Comparison of ENCODE assay signal across 8 mouse cellular contexts in genomic region chr7:122199296-122199695, GRCm38 (mm10). TPM values are rescaled to one million over a fixed set of nuclear protein-coding genes. Genes with fewer than 3 reads are reported as not detected.
DNase-seq lines count a peak whose midpoint lies in the region; ATAC-seq and TF ChIP-seq lines count a peak whose summit lies in the region.
"Had no signal": no experiment of that assay in that cellular context is flagged by ENCODE, and none has a peak within 500 bp of the region (broad histone marks: within the 10 kb centered on the region; RNA-seq: fewer than 3 reads in every experiment).

No protein-coding gene starts in this region.

- ATAC-seq in hindbrain, postnatal 0 days = no peak
- ATAC-seq in hindbrain, embryonic 12.5 days (ENCODE audit: low FRiP score) = no peak
- ATAC-seq in granulocyte monocyte progenitor cell, adult 5-6 weeks (replicated peaks; ENCODE audit: poor library complexity, severe bottlenecking) = peak; percentile 70

- no peaks in the 10 kb centered on the region for H3K36me3 ChIP-seq in hindbrain, postnatal 0 days (ENCODE audit: insufficient read depth, low read length)
- H3K36me3 ChIP-seq in hindbrain, embryonic 12.5 days = no peaks in the 10 kb centered on the region
- H3K36me3 ChIP-seq in C2C12 (ENCODE audit: control insufficient read depth, insufficient read depth) = no peaks in the 10 kb centered on the region
- H3K36me3 ChIP-seq: lung, embryonic 15.5 days had no signal

- WGBS in hindbrain, postnatal 0 days = 34% methylated on average over 5 of the region's 5 CpGs
- 32% methylated on average over 5 of the region's 5 CpGs for WGBS in hindbrain, embryonic 12.5 days

- no peaks in the 10 kb centered on the region for H3K79me2 ChIP-seq in C2C12 (ENCODE audit: control insufficient read depth, insufficient read depth)

- H3K27ac ChIP-seq in hindbrain, postnatal 0 days = no peak overlapping the region
- H3K27ac ChIP-seq in hindbrain, embryonic 12.5 days = no peak overlapping the region
- H3K27ac ChIP-seq: lung, embryonic 15.5 days had no signal

- H3K9ac ChIP-seq in hindbrain, postnatal 0 days (replicated peaks; ENCODE audit: low read length) = no peak overlapping the region
- H3K9ac ChIP-seq in hindbrain, embryonic 12.5 days = no peak overlapping the region
- H3K9ac ChIP-seq: lung, embryonic 15.5 days had no signal

- no peaks in the 10 kb centered on the region for H3K9me3 ChIP-seq in hindbrain, postnatal 0 days (ENCODE audit: low read length)
- H3K9me3 ChIP-seq in hindbrain, embryonic 12.5 days (replicated peaks) = no peaks in the 10 kb centered on the region
- H3K9me3 ChIP-seq: lung, embryonic 15.5 days had no signal

- peak; percentile 83 for TF ChIP-seq CTCF in hindbrain, postnatal 0 days (IDR thresholded peaks at IDR 0.05; ENCODE audit: low read depth)
- TF ChIP-seq CTCF in C2C12 (IDR thresholded peaks at IDR 0.05; ENCODE audit: control insufficient read depth, insufficient read depth, insufficient read length) = peak; percentile 22

- no peak overlapping the region for H3K4me2 ChIP-seq in hindbrain, postnatal 0 days (ENCODE audit: low read depth, low read length)
- no peak overlapping the region for H3K4me2 ChIP-seq in hindbrain, embryonic 12.5 days (replicated peaks)
- H3K4me2 ChIP-seq: lung, embryonic 15.5 days had no signal

- no peaks in the 10 kb centered on the region for H3K27me3 ChIP-seq in hindbrain, postnatal 0 days (ENCODE audit: insufficient read depth, low read length)
- no peaks in the 10 kb centered on the region for H3K27me3 ChIP-seq in hindbrain, embryonic 12.5 days
- peaks cover 14% of the 10 kb centered on the region for H3K27me3 ChIP-seq in C2C12 (ENCODE audit: control insufficient read depth, insufficient read depth, insufficient read length)
- H3K27me3 ChIP-seq: lung, embryonic 15.5 days had no signal

- DNase-seq in hindbrain, postnatal 0 days (ENCODE audit: low spot score) = peak; percentile 80
- DNase-seq in MEL-GATA-1-ER (ENCODE audit: extremely low read depth, low read depth) = peak; percentile 48
- DNase-seq in lung, postnatal 36 days = peak; percentile 64
- no peak for DNase-seq in urinary bladder, postnatal 36 days (ENCODE audit: low spot score in 2 of 2)

- H3K79me3 ChIP-seq in C2C12 (ENCODE audit: low read depth) = no peaks in the 10 kb centered on the region

- H3K4me1 ChIP-seq in hindbrain, postnatal 0 days (ENCODE audit: insufficient read depth, low read length) = no peaks in the 10 kb centered on the region
- H3K4me1 ChIP-seq in hindbrain, embryonic 12.5 days = no peaks in the 10 kb centered on the region
- H3K4me1 ChIP-seq: lung, embryonic 15.5 days had no signal

- H3ac ChIP-seq in C2C12 (ENCODE audit: control insufficient read depth, insufficient read length, low read depth) = no peak overlapping the region

- no peak overlapping the region for H3K4me3 ChIP-seq in hindbrain, postnatal 0 days (ENCODE audit: low read length)
- no peak overlapping the region for H3K4me3 ChIP-seq in hindbrain, embryonic 12.5 days
- H3K4me3 ChIP-seq in C2C12 (ENCODE audit: insufficient read depth, poor library complexity, severe bottlenecking) = no peak overlapping the region
- H3K4me3 ChIP-seq: lung, embryonic 15.5 days had no signal

TF ChIP-seq in C2C12, 6 proteins besides CTCF, POLR2A, EP300 and RAD21:
- TF ChIP-seq MAX (IDR thresholded peaks at IDR 0.05) (no peak), MYOG (IDR thresholded peaks at IDR 0.05; ENCODE audit: control insufficient read depth, extremely low read depth, insufficient read length) (no peak), USF1 (IDR thresholded peaks at IDR 0.05; ENCODE audit: low read depth) (no peak), CEBPB (IDR thresholded peaks at IDR 0.05; ENCODE audit: low read depth) (no peak), FOSL1 (IDR thresholded peaks at IDR 0.05; ENCODE audit: insufficient read depth, low read length, poor library complexity, severe bottlenecking) (no peak), MYOD1 (IDR thresholded peaks at IDR 0.05; ENCODE audit: control insufficient read depth, insufficient read length, low read depth) (no peak)

RNA-seq across cellular contexts. Expression of gene Ern2, which starts 13.3 kb away (rescaled TPM):
- total RNA-seq in hindbrain, postnatal 0 days (2014; rRNA removed) = 1.6 and 2.0 TPM in 2 replicates
- 1.4 TPM in 2 replicates for polyA plus RNA-seq in hindbrain, postnatal 0 days (2015; fragmentation: Nextera tagmentation; extraction: Ambion mirVana)
- 0.40 and 0.56 TPM in 2 replicates for polyA plus RNA-seq in hindbrain, embryonic 12.5 days (2016; fragmentation: Nextera tagmentation; extraction: Ambion mirVana)
- not detected for polyA plus RNA-seq in C2C12 (2012; fragmentation: generic; extraction: Trizol)
- not detected in 2 replicates for total RNA-seq in granulocyte monocyte progenitor cell, adult 5-6 weeks (2014; fragmentation: Nextera tagmentation)
- not detected in 2 replicates for total RNA-seq in granulocyte monocyte progenitor cell, adult 5-6 weeks (2017)

RNA-seq across cellular contexts. Expression of gene Chp2, which starts 20.0 kb away (rescaled TPM):
- 0.78 and 1.0 TPM in 2 replicates for total RNA-seq in hindbrain, postnatal 0 days (2014; rRNA removed)
- polyA plus RNA-seq in hindbrain, postnatal 0 days (2015; fragmentation: Nextera tagmentation; extraction: Ambion mirVana) = 1.3 and 1.4 TPM in 2 replicates
- 0.28 TPM in 1 of 2 replicates, not detected in the other for polyA plus RNA-seq in hindbrain, embryonic 12.5 days (2016; fragmentation: Nextera tagmentation; extraction: Ambion mirVana)
- polyA plus RNA-seq in C2C12 (2012; fragmentation: generic; extraction: Trizol) = not detected
- total RNA-seq in granulocyte monocyte progenitor cell, adult 5-6 weeks (2014; fragmentation: Nextera tagmentation) = 1.7 TPM in 1 of 2 replicates, not detected in the other
- not detected in 2 replicates for total RNA-seq in granulocyte monocyte progenitor cell, adult 5-6 weeks (2017)

RNA-seq across cellular contexts. Expression of gene Plk1, which starts 40.1 kb away (rescaled TPM):
- total RNA-seq in hindbrain, postnatal 0 days (2014; rRNA removed) = 12.0 and 15.6 TPM in 2 replicates
- 15.1 and 18.5 TPM in 2 replicates for polyA plus RNA-seq in hindbrain, postnatal 0 days (2015; fragmentation: Nextera tagmentation; extraction: Ambion mirVana)
- polyA plus RNA-seq in hindbrain, embryonic 12.5 days (2016; fragmentation: Nextera tagmentation; extraction: Ambion mirVana) = 89.9 and 95.2 TPM in 2 replicates
- polyA plus RNA-seq in C2C12 (2012; fragmentation: generic; extraction: Trizol) = 161 TPM
- 13.4 and 25.5 TPM in 2 replicates for total RNA-seq in granulocyte monocyte progenitor cell, adult 5-6 weeks (2014; fragmentation: Nextera tagmentation)
- 31.7 and 34.6 TPM in 2 replicates for total RNA-seq in granulocyte monocyte progenitor cell, adult 5-6 weeks (2017)

Comparison
In these comparisons a context has a peak if more than half of its experiments do, and no peak if none do; other contexts are left out.
1. DNase-seq: peak in hindbrain, postnatal 0 days (single experiment), MEL-GATA-1-ER (single experiment) and lung, postnatal 36 days (single experiment); none in urinary bladder, postnatal 36 days (0 of 2).